In the genomic region with DNA sequence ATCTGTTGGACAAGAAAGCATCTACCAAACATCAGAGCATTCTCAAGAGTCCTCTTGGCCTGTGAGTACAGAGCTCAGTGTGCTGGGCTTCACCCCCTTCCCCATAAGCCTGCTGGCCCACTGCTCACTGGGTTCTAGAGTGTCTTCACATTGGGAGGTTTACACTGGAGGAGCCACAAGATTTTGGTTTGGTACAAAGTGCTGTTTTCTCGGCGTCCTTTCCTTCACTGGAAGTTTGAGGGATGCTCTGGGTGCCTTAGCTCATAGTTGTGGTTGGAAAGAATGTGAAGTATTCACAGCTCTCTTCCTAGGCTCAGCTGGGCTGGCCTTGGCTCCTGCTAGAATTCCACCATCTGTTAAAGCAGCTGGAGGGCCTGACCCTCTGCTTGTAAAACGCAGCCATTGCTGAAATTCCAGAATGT, we compare ENCODE assay signal across 9 mouse cellular contexts. TPM values are rescaled to one million over a fixed set of nuclear protein-coding genes. Genes with fewer than 3 reads are reported as not detected.
A peak's percentile ranks its signal among the peaks of the same experiment; 100 is the strongest.
DNase-seq lines count a peak whose midpoint lies in the region; TF ChIP-seq lines count a peak whose summit lies in the region.
"Had no signal": no experiment of that assay in that cellular context is flagged by ENCODE, and none has a peak within 500 bp of the region (broad histone marks: within the 10 kb centered on the region; RNA-seq: fewer than 3 reads in every experiment).

No protein-coding gene starts in this region.

- H3K36me3 ChIP-seq in testis, adult 2 months (ENCODE audit: control insufficient read depth, insufficient read depth, low read length), result peaks cover 4% of the 10 kb centered on the region
- H3K36me3 ChIP-seq: hindbrain, embryonic 15.5 days had no signal

- no peak for TF ChIP-seq CTCF in testis, adult 2 months (IDR thresholded peaks at IDR 0.05; ENCODE audit: control insufficient read depth, insufficient read depth, insufficient replicate concordance, low read depth, low read length)

- H3K4me3 ChIP-seq in testis, adult 2 months (ENCODE audit: control insufficient read depth, low read depth, low read length), result no peak overlapping the region
- H3K4me3 ChIP-seq: hindbrain, embryonic 15.5 days had no signal

- no peak for TF ChIP-seq POLR2A in testis, adult 2 months (IDR thresholded peaks at IDR 0.05; ENCODE audit: control insufficient read depth, low read depth, low read length)

- intact Hi-C loops in left cerebral cortex, postnatal 4 days (cut with DNase I), result no loop called here

- H3K4me1 ChIP-seq in testis, adult 2 months (ENCODE audit: control insufficient read depth, insufficient read depth, low read length), result peaks cover 2% of the 10 kb centered on the region

- H3K27me3 ChIP-seq in testis, adult 2 months (ENCODE audit: control insufficient read depth, insufficient read depth, low read length), result no peaks in the 10 kb centered on the region
- H3K27me3 ChIP-seq: hindbrain, embryonic 15.5 days had no signal

- peak overlapping the region; percentile 9; the same call in 1 of the 2 replicates for H3K27ac ChIP-seq in testis, adult 2 months (ENCODE audit: control insufficient read depth, insufficient read depth, low read depth, low read length)
- H3K27ac ChIP-seq: hindbrain, embryonic 15.5 days had no signal

- no peak for DNase-seq in testis, postnatal 10 days (ENCODE audit: low spot score)
- DNase-seq in heart, adult 8-10 months (ENCODE audit: low spot score), result peak; percentile 71
- peak; percentile 78 for DNase-seq in kidney, postnatal 10 days
- peak; percentile 38 for DNase-seq in testis, postnatal 14 days (ENCODE audit: low spot score)
- DNase-seq in retina, embryonic 14.5 days (ENCODE audit: low spot score), result no peak
- no peak for DNase-seq in left cerebral cortex, postnatal 4 days
- DNase-seq in retina, postnatal 1 day, result no peak

RNA-seq across cellular contexts. Expression of a gene that starts 5.5 kb away (rescaled TPM):
- 34.3 and 37.8 TPM in 2 replicates for polyA plus RNA-seq in testis, adult 2 months (2012; rRNA removed)
- 10 to 100 TPM; 13.7 to 17.8 (median 16.3) TPM for total RNA-seq in heart, adult 8-10 months (2022)
- total RNA-seq in left cerebral cortex, postnatal 4 days (2021), result 10 to 100 TPM in 1 of 2 experiments, 1 to 10 TPM in 1; 7.3 to 10.5 TPM

RNA-seq across cellular contexts. Expression of a gene that starts 5.6 kb away (rescaled TPM):
- 28.2 and 35.3 TPM in 2 replicates for polyA plus RNA-seq in testis, adult 2 months (2012; rRNA removed)
- total RNA-seq in heart, adult 8-10 months (2022), result 10 to 100 TPM; 21.3 to 28.7 (median 22.7) TPM
- total RNA-seq in left cerebral cortex, postnatal 4 days (2021), result 10 to 100 TPM; 20.7 to 21.5 TPM

RNA-seq across cellular contexts. Expression of a gene that starts 14.7 kb away (rescaled TPM):
- 0.40 and 0.57 TPM in 2 replicates for polyA plus RNA-seq in testis, adult 2 months (2012; rRNA removed)
- not detected for total RNA-seq in heart, adult 8-10 months (2022)
- under 1 TPM in 1 of 2 experiments, not detected in 1; 0.22 TPM for total RNA-seq in left cerebral cortex, postnatal 4 days (2021)

RNA-seq across cellular contexts. Expression of a gene that starts 22.6 kb away (rescaled TPM):
- 0.95 and 1.0 TPM in 2 replicates for polyA plus RNA-seq in testis, adult 2 months (2012; rRNA removed)
- total RNA-seq in heart, adult 8-10 months (2022), result not detected
- not detected for total RNA-seq in left cerebral cortex, postnatal 4 days (2021)
- polyA plus RNA-seq: hindbrain, embryonic 15.5 days had no signal

RNA-seq across cellular contexts. Expression of a gene that starts 43.7 kb away (rescaled TPM):
- polyA plus RNA-seq in testis, adult 2 months (2012; rRNA removed), result 29.3 and 31.5 TPM in 2 replicates
- 10 to 100 TPM; 30.1 to 35.1 (median 31.0) TPM for total RNA-seq in heart, adult 8-10 months (2022)
- 10 to 100 TPM; 51.0 to 57.8 TPM for total RNA-seq in left cerebral cortex, postnatal 4 days (2021)

Comparison
In these comparisons a context has a peak if more than half of its experiments do, and no peak if none do; other contexts are left out.
1. DNase-seq: peak in heart, adult 8-10 months (single experiment), kidney, postnatal 10 days (single experiment) and testis, postnatal 14 days (single experiment); none in testis, postnatal 10 days (single experiment), retina, embryonic 14.5 days (single experiment), left cerebral cortex, postnatal 4 days (single experiment) and retina, postnatal 1 day (single experiment).